Mouse (Mus musculus): ENCODE measurements around the gene Cenpl. TPM values are rescaled to one million over a fixed set of nuclear protein-coding genes. Genes with fewer than 3 reads are reported as not detected.
"Not testable (repeated sequence)": the region's sequence is repeated elsewhere in the genome, so short reads cannot be mapped to it uniquely, and the experiment has no call there.

The Cenpl gene
- polyA plus RNA-seq (2015; fragmentation: Nextera tagmentation; extraction: Ambion mirVana), result 10.4 and 11.7 TPM in 2 replicates

DNA sequence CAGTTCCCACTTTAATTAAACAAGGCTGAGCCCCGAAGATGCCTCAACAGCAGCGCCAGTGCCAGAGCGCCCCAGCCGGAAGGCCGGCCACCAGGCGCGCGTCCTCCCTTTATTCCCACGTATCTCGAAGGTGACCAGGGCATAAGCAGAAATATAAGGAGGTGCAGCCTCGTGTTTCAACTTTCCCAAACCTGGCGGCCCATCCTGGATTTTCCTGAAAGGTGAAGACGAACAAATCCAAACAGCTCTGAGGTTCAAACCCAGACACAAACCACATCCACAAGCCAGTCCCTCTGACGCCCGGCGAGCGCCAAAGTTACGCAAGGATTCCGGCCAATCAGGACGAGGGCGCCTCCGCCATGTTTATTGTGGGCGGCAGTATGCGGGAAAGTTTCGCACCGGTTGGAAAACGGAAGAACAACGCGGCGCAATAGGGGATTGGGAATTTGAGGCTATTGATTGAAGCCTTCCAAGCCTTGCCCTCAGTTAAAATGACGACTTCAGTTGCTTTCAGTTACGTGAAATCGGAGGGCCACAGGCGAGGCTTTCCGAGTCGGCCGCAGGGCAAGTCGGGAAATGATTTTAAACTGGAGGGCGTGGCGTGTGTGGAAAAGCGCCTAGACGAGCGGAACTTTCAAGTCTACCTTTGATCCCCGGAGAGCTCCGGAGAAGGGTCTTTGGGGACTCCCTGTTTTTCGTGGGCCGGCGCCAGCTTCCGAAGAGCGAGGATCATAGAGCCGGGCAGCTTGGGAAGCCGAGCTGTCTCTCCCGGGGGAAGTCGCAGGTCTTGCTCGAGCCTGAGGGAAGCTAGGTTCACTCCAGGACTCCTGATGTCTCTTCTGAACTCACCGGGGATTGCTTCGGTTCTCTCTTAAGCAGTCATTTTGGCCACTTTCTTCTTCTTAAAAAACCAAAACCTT is at the start of gene Cenpl, which contains the start of gene Dars2:
Gene Cenpl (plus strand): TSS at position 362 of the 920 bp plus-strand sequence.
Gene Dars2 (minus strand): TSS at position 307 of the 920 bp plus-strand sequence.
- peak within 1 kb of the TSS; percentile 80 for H3K9ac ChIP-seq (ENCODE audit: low read depth, low read length)
- H3K27me3 ChIP-seq (replicated peaks; ENCODE audit: control insufficient read depth, insufficient read depth, low read length), result no peaks in the 10 kb centered on the region
- H3K9me3 ChIP-seq (ENCODE audit: control insufficient read depth, low read length), result no peaks in the 10 kb centered on the region
- no peaks in the 10 kb centered on the region for H3K36me3 ChIP-seq (ENCODE audit: control insufficient read depth, insufficient read depth, low read length)
- H3K4me1 ChIP-seq (ENCODE audit: control insufficient read depth, insufficient read depth, low read depth, low read length), result peaks cover 18% of the 10 kb centered on the region
- H3K4me3 ChIP-seq (ENCODE audit: low read length), result peak within 1 kb of the TSS; percentile 63
- WGBS, result under 1% methylated on average over 57 of the region's 57 CpGs
- peak within 1 kb of the TSS; percentile 83 for H3K27ac ChIP-seq (ENCODE audit: low read depth, low read length)
- ATAC-seq, result peak; percentile 100
- peak within 1 kb of the TSS; percentile 80 for H3K4me2 ChIP-seq (ENCODE audit: low read length)

DNA sequence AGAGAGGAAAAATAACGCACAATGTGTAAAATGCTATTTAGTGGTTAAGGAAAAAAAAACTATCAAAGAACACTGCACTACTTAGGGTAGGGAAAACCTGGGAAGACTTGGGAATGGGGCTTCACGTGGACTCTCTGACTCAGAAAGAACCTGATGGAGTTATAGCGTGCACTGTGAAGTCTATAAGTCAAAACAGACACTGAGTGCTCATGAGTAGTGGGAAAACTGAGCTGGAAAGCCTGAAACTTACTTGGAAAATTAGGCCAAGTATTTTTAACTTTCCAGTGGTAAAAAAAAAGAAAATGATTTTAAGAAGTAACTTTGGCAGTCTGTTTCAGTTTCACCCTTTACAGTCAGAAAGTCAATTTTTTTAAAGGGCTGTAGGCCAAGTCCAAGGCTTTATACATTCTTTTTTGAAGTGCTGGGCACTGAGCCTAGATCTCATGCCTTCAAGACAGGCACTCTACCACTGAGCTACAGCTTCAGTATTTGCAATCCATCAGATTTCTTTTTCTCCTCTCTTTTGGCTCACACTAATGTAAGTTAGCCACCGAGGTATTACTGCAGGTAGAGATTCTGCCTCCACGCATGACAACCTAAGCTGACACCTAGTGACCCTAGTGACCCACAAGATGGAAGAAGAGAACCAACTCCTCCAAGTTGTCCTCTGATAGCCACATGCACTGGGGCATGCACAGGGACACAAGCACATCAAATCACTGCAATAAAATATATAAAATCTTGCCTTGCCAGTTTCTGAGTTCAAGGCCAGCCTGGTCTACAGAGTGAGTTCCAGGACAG is 44.9 kb upstream of the Cenpl start:
- Histone ChIP-seq H3K27ac (ENCODE audit: low read depth, low read length) (no peak overlapping the region), H3K27me3 (replicated peaks; ENCODE audit: control insufficient read depth, insufficient read depth, low read length) (no peaks in the 10 kb centered on the region), H3K9me3 (ENCODE audit: control insufficient read depth, low read length) (no peaks in the 10 kb centered on the region), H3K9ac (ENCODE audit: low read depth, low read length) (no peak overlapping the region), H3K4me2 (ENCODE audit: low read length) (no peak overlapping the region), H3K36me3 (ENCODE audit: control insufficient read depth, insufficient read depth, low read length) (peaks cover 6% of the 10 kb centered on the region), H3K4me1 (ENCODE audit: control insufficient read depth, insufficient read depth, low read depth, low read length) (no peaks in the 10 kb centered on the region), H3K4me3 (ENCODE audit: low read length) (no peak overlapping the region)
- 89% methylated on average over 5 of the region's 5 CpGs for WGBS
- ATAC-seq, result no peak

DNA sequence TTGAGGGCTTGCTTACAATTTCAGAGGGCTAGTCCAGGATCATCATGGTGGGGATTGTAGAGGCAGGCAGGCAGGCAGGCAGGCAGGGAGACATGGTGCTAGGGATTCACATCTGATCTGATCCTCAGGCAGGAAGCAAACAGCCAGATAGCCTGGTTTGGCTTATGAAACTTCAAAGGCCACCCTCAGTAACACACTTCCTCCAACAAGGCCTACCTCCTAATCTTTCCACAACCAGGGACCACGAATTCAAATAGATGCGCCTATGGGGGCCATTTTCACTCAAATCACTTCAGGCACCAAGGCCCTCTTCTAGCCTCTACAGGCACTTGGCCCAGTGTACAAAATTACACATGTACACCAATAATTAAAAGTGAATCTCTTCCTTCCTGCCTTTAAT is 43.3 kb upstream of the Cenpl start:
- H3K4me2 ChIP-seq (ENCODE audit: low read length), result no peak overlapping the region
- WGBS, result 83% methylated on average over 2 of the region's 2 CpGs

DNA sequence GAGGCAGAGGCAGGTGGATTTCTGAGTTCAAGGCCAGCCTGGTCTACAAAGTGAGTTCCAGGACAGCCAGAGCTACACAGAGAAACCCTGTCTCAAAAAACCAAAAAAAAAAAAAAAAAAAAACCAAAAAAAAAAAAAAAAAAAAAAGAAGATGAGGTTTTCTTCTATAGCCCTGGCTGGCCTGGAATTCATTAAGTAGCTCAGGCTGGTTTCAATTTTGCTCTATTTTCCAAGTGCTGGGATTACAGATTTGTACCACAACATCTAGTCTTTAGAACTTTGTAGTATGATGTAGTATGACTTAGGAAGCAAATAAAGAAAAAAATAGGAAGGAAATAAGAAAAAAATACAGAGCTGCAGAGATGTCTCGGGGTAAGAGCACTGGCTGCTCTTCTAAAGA is 42.1 kb upstream of the Cenpl start:
- not testable (repeated sequence) for H3K4me1 ChIP-seq (ENCODE audit: control insufficient read depth, insufficient read depth, low read depth, low read length); H3K4me2 ChIP-seq (ENCODE audit: low read length); H3K9ac ChIP-seq (ENCODE audit: low read depth, low read length); H3K4me3 ChIP-seq (ENCODE audit: low read length); H3K27ac ChIP-seq (ENCODE audit: low read depth, low read length); H3K9me3 ChIP-seq (ENCODE audit: control insufficient read depth, low read length); ATAC-seq; H3K27me3 ChIP-seq (replicated peaks; ENCODE audit: control insufficient read depth, insufficient read depth, low read length)
- peaks cover 10% of the 10 kb centered on the region for H3K36me3 ChIP-seq (ENCODE audit: control insufficient read depth, insufficient read depth, low read length)
- 100% methylated on average over 1 of the region's 1 CpGs for WGBS

More for the DNA sequence above, 43.3 kb upstream of the Cenpl start:
- no peak for ATAC-seq
- Histone ChIP-seq H3K27me3 (replicated peaks; ENCODE audit: control insufficient read depth, insufficient read depth, low read length) (no peaks in the 10 kb centered on the region), H3K4me3 (ENCODE audit: low read length) (no peak overlapping the region), H3K27ac (ENCODE audit: low read depth, low read length) (no peak overlapping the region), H3K9ac (ENCODE audit: low read depth, low read length) (no peak overlapping the region), H3K4me1 (ENCODE audit: control insufficient read depth, insufficient read depth, low read depth, low read length) (no peaks in the 10 kb centered on the region), H3K36me3 (ENCODE audit: control insufficient read depth, insufficient read depth, low read length) (peaks cover 10% of the 10 kb centered on the region), H3K9me3 (ENCODE audit: control insufficient read depth, low read length) (no peaks in the 10 kb centered on the region)

DNA sequence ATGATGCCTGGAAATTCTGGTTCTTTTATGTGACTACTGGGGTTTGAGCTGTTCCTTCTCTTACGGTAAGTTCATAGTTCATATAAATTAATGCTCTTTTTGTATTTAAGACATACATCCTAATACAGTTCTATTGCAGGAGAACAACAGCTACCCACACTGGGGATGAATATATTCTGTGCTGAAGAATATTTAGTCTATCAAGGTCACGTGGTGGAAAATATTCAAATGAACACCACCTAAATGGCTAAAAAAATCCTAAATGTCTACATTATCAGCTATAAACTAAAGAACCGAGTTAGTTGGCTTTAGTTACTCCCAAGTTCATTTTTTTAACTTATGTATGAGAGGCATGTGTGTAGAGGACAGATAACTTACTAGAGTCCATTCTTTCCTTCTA is 40.5 kb upstream of the Cenpl start:
- Histone ChIP-seq H3K27me3 (replicated peaks; ENCODE audit: control insufficient read depth, insufficient read depth, low read length) (no peaks in the 10 kb centered on the region), H3K4me1 (ENCODE audit: control insufficient read depth, insufficient read depth, low read depth, low read length) (peaks cover 9% of the 10 kb centered on the region), H3K9me3 (ENCODE audit: control insufficient read depth, low read length) (no peaks in the 10 kb centered on the region), H3K9ac (ENCODE audit: low read depth, low read length) (no peak overlapping the region), H3K4me2 (ENCODE audit: low read length) (no peak overlapping the region), H3K27ac (ENCODE audit: low read depth, low read length) (no peak overlapping the region), H3K4me3 (ENCODE audit: low read length) (no peak overlapping the region), H3K36me3 (ENCODE audit: control insufficient read depth, insufficient read depth, low read length) (peaks cover 10% of the 10 kb centered on the region)
- 93% methylated on average over 3 of the region's 3 CpGs for WGBS
- no peak for ATAC-seq

DNA sequence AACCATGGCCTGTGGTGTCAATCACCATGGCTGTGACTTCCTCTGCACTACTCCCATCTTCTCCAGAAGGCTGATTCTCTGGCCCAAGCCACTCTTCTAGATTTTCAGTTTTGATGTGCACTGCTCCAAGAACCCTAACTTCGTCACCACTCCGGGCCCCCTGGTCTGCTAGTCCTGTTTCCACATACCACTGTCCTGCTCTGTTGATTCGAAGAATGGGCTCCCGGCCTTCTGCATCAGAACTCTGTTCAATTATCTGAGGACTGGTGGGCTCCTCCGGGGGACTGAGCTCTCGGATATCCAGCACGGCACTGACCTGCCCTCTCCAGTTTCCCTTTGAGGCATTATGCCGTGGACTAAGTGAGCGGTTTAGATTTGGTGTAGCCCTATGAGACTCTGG is 38.6 kb upstream of the Cenpl start:
- no peaks in the 10 kb centered on the region for H3K9me3 ChIP-seq (ENCODE audit: control insufficient read depth, low read length)
- peaks cover 11% of the 10 kb centered on the region for H3K4me1 ChIP-seq (ENCODE audit: control insufficient read depth, insufficient read depth, low read depth, low read length)
- no peak for ATAC-seq
- H3K4me2 ChIP-seq (ENCODE audit: low read length), result no peak overlapping the region
- WGBS, result 95% methylated on average over 9 of the region's 9 CpGs
- no peaks in the 10 kb centered on the region for H3K27me3 ChIP-seq (replicated peaks; ENCODE audit: control insufficient read depth, insufficient read depth, low read length)
- H3K9ac ChIP-seq (ENCODE audit: low read depth, low read length), result no peak overlapping the region
- no peak overlapping the region for H3K4me3 ChIP-seq (ENCODE audit: low read length)
- no peak overlapping the region for H3K27ac ChIP-seq (ENCODE audit: low read depth, low read length)
- peaks cover 8% of the 10 kb centered on the region for H3K36me3 ChIP-seq (ENCODE audit: control insufficient read depth, insufficient read depth, low read length)

DNA sequence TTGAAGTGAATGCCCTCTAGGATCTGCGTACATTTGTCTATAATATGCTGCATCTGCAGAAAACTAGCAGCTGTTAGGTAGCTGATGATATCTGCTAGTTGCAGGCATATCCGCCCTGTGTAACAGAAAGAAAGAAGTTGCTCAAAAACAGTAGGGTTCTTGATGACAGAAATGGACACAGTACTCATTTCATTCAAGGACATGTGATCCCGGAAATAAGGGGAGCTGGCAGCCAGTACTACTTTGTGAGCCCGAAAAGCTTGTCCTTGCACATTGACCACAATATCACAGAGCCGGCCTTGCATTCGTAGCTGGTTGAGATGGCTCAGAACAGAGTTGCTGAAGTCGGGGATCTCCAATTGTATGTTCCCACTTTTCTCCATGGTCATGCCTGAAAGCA is 38.2 kb upstream of the Cenpl start:
- no peaks in the 10 kb centered on the region for H3K27me3 ChIP-seq (replicated peaks; ENCODE audit: control insufficient read depth, insufficient read depth, low read length)
- H3K4me2 ChIP-seq (ENCODE audit: low read length), result no peak overlapping the region
- WGBS, result 94% methylated on average over 7 of the region's 7 CpGs
- H3K9ac ChIP-seq (ENCODE audit: low read depth, low read length), result no peak overlapping the region
- no peaks in the 10 kb centered on the region for H3K9me3 ChIP-seq (ENCODE audit: control insufficient read depth, low read length)
- H3K4me3 ChIP-seq (ENCODE audit: low read length), result no peak overlapping the region
- no peak for ATAC-seq
- peaks cover 8% of the 10 kb centered on the region for H3K36me3 ChIP-seq (ENCODE audit: control insufficient read depth, insufficient read depth, low read length)
- H3K4me1 ChIP-seq (ENCODE audit: control insufficient read depth, insufficient read depth, low read depth, low read length), result peaks cover 14% of the 10 kb centered on the region
- no peak overlapping the region for H3K27ac ChIP-seq (ENCODE audit: low read depth, low read length)

DNA sequence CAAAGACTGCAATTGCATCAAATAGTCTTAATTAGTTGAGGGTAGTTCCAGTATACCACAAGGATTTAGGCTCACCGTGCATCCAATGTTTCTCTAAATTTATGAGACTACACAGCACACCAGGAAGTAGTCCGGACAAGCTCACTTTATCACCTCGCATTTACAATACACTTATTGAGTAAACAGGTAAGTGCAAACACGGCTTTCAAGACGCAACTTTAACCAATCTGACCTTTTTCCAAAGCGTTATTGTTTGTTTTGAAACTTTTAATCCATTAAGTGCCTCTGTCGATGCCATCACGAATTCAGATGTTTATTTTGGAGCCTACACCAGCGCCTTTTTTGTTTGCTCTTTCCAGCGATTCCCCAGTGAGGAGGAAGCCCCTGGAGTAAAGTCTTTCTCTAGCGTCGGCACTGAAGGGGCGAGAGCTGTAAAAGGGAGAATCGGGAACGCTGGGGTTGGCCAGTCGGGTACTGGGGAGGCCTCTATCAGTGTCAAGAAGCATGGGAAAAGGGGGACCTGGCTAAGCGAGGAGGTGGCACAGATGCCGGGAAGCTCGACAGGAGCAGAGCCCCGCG is 36.6 kb upstream of the Cenpl start:
- Histone ChIP-seq H3K27ac (ENCODE audit: low read depth, low read length) (peak overlapping the region; percentile 94), H3K4me1 (ENCODE audit: control insufficient read depth, insufficient read depth, low read depth, low read length) (peaks cover 25% of the 10 kb centered on the region), H3K9ac (ENCODE audit: low read depth, low read length) (peak overlapping the region; percentile 97), H3K9me3 (ENCODE audit: control insufficient read depth, low read length) (no peaks in the 10 kb centered on the region), H3K36me3 (ENCODE audit: control insufficient read depth, insufficient read depth, low read length) (peaks cover 16% of the 10 kb centered on the region), H3K4me3 (ENCODE audit: low read length) (peak overlapping the region; percentile 79), H3K4me2 (ENCODE audit: low read length) (peak overlapping the region; percentile 66), H3K27me3 (replicated peaks; ENCODE audit: control insufficient read depth, insufficient read depth, low read length) (no peaks in the 10 kb centered on the region)
- WGBS, result 1% methylated on average over 21 of the region's 21 CpGs
- ATAC-seq, result no peak
